Mouse (Mus musculus): ENCODE data around the gene Keap1.
"Not testable (repeated sequence)": the region's sequence is repeated elsewhere in the genome, so short reads cannot be mapped to it uniquely, and the experiment has no call there.

The Keap1 gene

DNA sequence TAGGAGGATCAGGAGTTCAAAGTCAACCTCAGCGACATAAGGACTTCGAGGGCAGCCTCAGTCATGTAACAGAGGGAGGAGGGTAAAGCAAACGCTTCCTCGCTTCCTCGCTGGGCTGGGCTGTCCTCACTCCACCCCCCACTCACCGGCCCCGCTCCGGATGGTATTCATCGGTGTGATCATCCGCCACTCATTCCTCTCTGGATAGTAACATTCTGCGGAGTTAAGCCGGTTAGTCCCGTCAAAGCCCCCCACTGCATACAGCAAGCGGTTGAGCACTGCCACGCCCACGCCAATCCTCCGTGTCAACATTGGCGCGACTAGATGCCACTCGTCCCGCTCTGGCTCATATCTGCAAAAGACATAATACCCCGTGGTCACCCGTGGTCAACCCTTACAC, 7.6 kb downstream of the Keap1 start:
- DNase-seq (ENCODE audit: low spot score): no peak

- DNase-seq (ENCODE audit: low spot score): no peak
Observed at GRCm38 (mm10) chr9:21227342-21227741, 11.8 kb downstream of the Keap1 start.

DNA sequence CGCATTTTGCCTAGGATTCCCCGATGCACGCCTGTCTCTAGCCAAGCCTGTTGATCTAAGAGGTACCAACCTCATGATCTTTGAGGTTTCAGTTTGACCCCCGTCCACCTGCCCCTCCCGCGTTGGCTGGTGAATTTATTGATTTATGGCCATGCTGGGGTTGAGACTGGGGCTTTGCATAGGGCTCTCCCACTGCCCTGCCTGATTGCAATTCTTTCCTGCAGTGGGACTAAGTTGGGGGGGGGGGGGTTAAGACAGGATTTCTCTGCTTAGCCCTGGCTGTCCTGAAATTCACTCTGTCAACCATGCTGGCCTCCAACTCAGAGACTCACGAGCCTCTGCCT, 13.8 kb downstream of the Keap1 start:
- DNase-seq (ENCODE audit: low spot score): no peak

DNA sequence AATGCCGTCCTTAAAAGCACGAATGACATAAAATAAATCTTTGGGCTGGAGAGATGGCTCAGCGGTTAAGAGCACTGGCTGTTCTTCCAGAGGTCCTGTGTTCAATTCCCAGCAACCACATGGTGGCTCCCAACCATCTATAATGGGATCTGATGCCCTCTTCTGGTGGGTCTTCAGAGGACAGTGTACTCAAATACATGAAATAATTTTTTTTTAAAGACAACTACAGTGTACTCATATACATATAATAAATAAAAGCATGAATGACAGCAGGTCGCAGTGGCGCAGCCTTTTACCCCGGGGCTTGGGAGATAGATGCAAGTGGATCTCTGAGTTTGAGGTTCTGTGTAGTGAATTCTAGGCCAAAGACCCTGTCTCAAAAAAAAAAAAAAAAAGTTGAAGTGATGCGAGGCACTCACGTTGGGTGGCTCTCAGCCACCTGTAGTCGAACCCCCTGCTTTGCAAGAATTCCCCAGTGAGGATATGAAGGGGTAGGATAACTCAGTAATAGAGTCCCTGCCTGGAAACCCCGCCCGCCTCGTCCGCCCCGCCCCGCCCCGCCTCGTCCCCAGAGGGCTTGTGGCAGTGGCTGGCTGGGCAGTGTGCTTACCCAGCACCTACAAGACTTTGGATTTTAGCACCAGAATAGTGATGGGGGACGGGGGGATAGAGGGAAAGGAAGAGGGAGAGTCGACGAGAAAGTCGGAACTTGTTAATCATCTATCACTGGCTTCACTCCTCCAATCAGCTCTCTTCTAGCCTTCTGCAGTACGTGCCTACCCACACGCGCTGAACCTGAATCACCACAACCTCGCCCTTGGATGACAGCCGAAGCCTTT, 14.4 kb downstream of the Keap1 start:
- DNase-seq (ENCODE audit: low spot score): peak; percentile 70

DNA sequence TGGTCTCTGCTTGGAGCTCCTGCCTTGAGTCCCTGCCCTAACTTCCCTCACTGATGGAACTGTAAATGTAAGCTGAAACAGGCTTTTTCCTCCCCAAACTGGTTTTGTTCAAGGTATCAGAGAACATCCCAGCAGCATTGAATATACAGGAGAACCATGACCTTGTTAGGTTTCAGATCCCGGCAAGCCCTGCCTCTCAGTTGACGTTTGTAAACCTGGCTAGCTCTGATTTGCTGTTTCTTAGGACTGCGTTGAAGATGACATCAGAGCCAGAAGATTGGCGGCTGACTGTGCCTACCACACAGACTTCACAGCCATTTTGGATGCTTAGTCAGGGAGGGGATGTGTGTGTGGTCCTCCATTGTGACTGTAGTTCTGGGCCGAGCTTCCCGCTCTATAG, 15.3 kb downstream of the Keap1 start:
- DNase-seq (ENCODE audit: low spot score): no peak

GRCm38 (mm10) chr9:21223490-21223889, 15.7 kb downstream of the Keap1 start:
- not testable (repeated sequence) for DNase-seq (ENCODE audit: low spot score)

- no peak for DNase-seq (ENCODE audit: low spot score)
Observed at GRCm38 (mm10) chr9:21221383-21221929, 17.7 kb downstream of the Keap1 start.

GRCm38 (mm10) chr9:21220490-21221382, 18.4 kb downstream of the Keap1 start:
- DNase-seq (ENCODE audit: low spot score): peak; percentile 94

GRCm38 (mm10) chr9:21219820-21220219, 19.3 kb downstream of the Keap1 start:
- DNase-seq (ENCODE audit: low spot score): no peak

GRCm38 (mm10) chr9:21216050-21216841, 22.9 kb downstream of the Keap1 start:
- no peak for DNase-seq (ENCODE audit: low spot score)

GRCm38 (mm10) chr9:21213617-21214190, 25.5 kb downstream of the Keap1 start:
- no peak for DNase-seq (ENCODE audit: low spot score)

- DNase-seq (ENCODE audit: low spot score): no peak
Observed at GRCm38 (mm10) chr9:21211624-21212023, 27.5 kb downstream of the Keap1 start.

DNA sequence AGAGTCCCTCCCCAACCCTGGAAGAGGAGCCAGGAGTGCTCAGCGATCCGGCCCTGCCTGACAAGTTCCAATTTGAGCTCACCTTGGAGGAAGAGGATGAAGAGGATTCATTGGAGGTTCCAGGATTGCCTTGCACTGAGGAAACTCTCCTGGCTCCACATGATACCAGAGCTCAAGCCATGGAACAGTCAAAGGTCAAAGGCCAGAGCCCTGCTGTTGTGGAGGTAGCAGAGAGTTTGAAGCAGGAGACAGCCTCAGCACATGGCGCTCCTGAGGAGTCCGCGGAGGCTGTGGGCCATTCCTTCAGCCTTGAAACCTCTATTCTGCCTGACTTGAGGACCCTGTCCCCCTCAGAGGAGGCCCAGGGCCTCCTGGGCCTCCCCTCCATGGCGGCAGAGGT, 28.3 kb downstream of the Keap1 start:
- no peak for DNase-seq (ENCODE audit: low spot score)

- DNase-seq (ENCODE audit: low spot score): no peak
Observed at GRCm38 (mm10) chr9:21208626-21209025, 30.5 kb downstream of the Keap1 start.

DNA sequence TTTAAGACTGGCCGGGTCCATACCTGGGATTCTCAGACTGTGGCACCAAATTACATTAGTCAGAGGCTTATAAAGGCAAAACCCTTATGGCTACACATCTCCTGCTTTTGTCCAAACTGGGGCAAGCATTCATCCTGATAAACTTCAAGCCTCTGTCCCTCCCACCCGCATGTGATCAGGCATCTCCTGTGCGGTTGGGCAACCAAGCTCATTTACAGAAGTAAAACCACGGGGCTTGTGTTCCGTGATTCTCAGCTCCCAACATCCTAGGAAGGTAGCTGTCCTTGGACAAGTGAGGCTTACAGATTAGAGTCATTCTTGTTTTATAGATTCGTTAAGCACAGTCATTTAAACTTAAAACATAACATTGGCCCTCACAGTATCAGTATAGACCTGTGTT, 32.3 kb downstream of the Keap1 start:
- no peak for DNase-seq (ENCODE audit: low spot score)

DNA sequence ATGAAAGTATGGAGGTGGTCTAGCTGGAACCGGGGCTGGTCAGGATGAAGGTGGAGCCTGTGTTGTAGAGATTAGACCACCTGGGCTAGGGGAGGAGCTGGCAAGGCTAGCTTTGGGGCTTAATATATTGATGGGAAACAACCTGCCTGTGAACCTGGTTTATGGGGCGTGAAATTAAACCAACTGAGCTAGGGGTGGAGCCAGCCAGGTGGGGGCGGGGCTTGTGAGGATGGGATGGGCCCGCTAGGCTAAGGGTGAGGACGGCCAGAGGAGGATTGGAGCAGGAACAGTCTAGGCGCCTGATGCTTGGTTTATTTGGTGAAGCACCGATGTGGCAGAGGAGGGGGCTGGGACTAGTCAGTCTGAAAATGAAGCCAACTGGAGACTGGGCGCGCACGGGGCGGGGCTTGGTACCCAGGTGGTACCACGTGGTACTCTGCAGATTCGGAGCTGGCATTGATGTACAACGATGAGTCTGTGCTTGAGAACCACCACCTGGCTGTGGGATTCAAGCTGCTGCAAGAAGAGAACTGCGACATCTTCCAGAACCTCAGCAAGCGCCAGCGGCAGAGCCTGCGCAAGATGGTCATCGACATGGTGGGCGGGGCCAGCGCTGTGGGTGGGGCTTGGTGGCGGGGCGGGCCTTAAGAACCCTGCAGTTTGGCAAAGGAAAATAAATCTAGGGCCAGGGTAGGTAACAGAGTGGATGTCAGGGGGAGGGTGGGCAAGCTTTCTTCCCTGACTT, 34.5 kb downstream of the Keap1 start:
- DNase-seq (ENCODE audit: low spot score): no peak

GRCm38 (mm10) chr9:21204156-21204527, 35.0 kb downstream of the Keap1 start:
- no peak for DNase-seq (ENCODE audit: low spot score)

DNA sequence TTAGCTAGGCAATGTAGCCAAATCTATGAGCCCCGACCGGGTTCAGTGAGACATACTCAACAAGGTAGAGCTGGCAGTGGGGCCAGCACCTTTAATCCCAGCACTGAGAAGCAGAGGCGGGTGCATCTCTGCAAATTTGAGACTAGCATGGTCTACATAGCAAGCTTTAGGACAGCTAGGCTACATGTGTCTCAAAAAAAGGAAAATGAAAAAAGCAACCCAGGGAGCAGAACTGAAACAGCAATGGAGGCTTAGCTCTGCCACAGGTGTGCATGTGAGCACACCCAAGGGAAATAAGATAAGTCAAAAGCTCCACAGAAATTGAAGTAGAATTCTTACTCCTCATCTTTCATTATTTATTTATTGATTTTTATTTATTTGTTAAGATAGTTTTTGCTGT, 40.2 kb downstream of the Keap1 start:
- no peak for DNase-seq (ENCODE audit: low spot score)

GRCm38 (mm10) chr9:21197981-21198380, 41.2 kb downstream of the Keap1 start:
- DNase-seq (ENCODE audit: low spot score): no peak

- DNase-seq (ENCODE audit: low spot score): no peak
Observed at GRCm38 (mm10) chr9:21196521-21197433, 42.4 kb downstream of the Keap1 start.
